Mouse (Mus musculus): ENCODE data around the gene Erich3. TPM values are rescaled to one million over a fixed set of nuclear protein-coding genes. Genes with fewer than 3 reads are reported as not detected.
"Not testable (repeated sequence)": the region's sequence is repeated elsewhere in the genome, so short reads cannot be mapped to it uniquely, and the experiment has no call there.

Gene Erich3
- total RNA-seq (2021), result 1 to 10 TPM; 6.9 to 9.6 TPM
- long read RNA-seq, experiment 1, partial matches to known transcripts, result 1 of 3 reads
- long read RNA-seq, experiment 1, other reads (novel, unspliced or antisense), result 1 of 3 reads
- long read RNA-seq, experiment 2, partial matches to known transcripts, result 2 of 5 reads
- long read RNA-seq, experiment 2, other reads (novel, unspliced or antisense), result 2 of 5 reads

DNA sequence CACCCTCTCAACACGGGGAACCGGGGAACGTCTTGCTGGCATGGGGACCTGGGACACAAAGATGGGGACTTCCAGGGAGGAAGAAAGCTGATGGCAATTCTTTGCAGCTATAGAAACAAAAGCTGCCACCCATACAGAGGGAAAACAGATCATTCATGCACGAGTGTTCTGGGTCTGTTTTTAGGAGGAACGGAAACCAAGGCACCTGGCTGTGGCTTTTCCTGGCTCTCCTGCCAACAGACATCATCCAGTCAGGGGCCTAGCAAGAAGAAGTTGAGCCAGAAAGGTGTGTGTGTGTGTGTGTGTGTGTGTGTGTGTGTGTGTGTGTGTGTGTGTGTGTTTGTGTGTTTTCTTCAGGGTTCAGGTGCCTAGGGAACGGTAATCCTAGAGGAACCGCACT is at the start of gene Erich3:
Gene Erich3 (plus strand): TSS at position 315 of the 400 bp plus-strand sequence.
- no peak for DNase-seq (ENCODE audit: low spot score in 2 of 2)

DNA sequence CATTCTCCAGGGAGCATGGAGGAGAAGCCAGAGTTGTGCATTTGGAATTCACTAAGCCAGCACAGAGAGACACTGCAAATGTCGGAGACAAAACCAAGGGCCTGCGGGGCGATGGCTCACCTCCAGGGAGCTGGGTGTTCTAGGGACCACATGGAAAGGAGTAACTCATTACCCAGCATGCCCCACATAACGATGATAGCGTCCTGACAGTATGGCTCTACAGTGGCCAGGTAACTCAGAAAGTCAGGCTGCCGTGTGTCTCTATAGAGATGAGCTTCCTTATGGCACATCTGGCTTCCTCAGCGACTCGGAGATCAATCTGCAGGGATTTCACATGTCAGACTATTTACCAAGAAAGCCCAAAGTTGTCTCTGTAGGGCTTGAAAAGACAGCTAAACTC is 48.9 kb upstream of the Erich3 start:
- intact Hi-C loops (cut with DNase I), result no loop called here
- DNase-seq (ENCODE audit: low spot score in 2 of 2), result no peak

More for the DNA sequence above, at the start of gene Erich3:
- intact Hi-C loops (cut with DNase I), result loop anchor here (10.0 kb wide), 1 partner anchor 1901 kb away; the partner anchor contains the start of gene Negr1

DNA sequence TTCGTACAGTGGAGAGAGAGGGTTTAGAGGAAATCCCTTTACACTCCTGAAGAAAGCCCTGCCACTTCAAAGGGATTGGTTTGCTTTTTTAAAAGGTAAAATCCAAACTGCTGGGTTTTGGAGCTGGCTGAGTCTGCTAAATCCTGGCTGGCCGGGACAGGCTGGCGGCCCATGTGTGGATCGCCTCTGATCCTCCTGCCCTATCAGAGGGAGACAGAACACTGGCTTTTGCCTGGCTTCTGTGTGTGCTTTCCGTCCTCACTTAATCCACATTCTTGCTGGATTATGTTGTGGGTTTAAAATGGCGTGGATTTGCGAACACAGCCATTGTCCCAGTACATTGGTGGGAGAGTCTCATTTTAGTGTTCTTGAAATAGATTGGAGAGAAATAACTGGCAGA is 48.4 kb upstream of the Erich3 start:
- DNase-seq (ENCODE audit: low spot score in 2 of 2), result no peak
- intact Hi-C loops (cut with DNase I), result no loop called here

DNA sequence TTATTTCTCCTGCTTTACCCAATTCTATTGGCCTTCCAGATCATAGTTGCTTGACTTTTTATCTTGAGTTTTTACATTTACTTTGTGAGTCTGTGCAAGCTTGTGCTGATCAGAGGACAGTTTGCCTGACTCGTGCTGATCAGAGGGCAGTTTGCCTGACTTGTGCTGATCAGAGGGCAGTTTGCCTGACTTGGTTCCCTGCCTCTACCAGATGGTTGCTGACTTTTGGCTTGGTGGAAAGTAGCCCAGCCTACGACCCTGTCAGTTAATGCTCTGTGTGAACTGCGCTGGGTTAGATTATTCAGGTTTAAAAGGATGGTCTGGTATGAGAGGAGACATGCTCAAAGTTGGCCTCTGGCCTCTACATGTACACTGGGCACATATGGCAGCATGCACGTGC is 47.6 kb upstream of the Erich3 start:
- intact Hi-C loops (cut with DNase I), result no loop called here
- DNase-seq (ENCODE audit: low spot score in 2 of 2), result no peak

DNA sequence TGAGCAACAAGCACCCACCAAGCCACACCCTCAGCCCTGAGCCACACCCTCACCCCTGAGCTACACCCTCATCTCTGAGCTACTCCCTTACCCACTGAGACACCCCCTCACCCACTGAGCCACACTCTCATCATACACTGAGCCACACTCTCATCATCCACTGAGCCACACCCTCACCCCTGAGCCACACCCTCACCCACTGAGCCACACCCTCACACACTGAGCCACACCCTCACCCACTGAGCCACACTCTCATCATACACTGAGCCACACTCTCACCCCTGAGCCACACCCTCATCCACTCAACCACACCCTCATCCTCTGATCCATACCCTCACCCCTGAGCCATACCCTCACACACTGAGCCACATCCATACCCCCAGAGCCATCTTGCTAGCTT is 35.4 kb upstream of the Erich3 start:
- DNase-seq (ENCODE audit: low spot score in 2 of 2), result no peak
- intact Hi-C loops (cut with DNase I), result no loop called here

DNA sequence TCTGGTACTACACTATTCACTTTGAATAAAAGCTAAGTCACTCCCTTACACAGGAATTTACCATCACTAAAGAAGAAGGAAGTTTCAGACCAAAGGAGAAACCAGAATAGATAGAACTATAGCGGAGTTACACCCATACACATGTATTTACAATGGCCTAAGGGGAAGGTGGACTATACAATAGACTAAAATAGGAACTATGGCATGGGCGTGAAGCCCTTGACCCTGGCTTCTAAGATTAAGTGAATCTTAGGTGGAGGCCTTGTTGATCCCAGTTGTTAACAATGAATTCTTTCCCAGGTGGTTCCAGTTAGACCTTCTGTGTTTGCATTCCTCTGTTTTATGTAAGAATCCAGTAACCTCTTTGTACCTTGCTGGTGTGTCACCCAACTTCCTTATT is 32.4 kb upstream of the Erich3 start:
- intact Hi-C loops (cut with DNase I); DNase-seq (ENCODE audit: low spot score in 2 of 2): not testable (repeated sequence)

DNA sequence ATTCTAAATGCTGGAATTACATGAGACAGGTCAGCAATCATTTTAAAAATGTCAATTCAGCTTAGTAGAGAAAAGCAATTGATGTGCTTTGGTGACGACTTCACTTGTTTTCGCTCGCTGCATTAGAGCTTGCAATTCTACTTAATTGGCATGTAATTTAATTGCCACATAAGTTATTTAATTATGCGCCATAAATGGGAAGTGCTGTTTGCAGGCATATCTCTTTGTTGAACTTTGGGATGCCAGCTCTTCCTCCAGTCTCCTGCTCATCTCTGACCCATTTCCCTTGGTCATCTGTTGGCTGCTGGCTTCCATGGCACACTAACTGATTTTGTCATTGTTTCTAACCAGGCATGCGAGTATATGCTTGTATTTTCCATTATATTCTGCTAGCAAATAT is 30.6 kb upstream of the Erich3 start:
- intact Hi-C loops (cut with DNase I), result no loop called here
- DNase-seq (ENCODE audit: low spot score in 2 of 2), result no peak

DNA sequence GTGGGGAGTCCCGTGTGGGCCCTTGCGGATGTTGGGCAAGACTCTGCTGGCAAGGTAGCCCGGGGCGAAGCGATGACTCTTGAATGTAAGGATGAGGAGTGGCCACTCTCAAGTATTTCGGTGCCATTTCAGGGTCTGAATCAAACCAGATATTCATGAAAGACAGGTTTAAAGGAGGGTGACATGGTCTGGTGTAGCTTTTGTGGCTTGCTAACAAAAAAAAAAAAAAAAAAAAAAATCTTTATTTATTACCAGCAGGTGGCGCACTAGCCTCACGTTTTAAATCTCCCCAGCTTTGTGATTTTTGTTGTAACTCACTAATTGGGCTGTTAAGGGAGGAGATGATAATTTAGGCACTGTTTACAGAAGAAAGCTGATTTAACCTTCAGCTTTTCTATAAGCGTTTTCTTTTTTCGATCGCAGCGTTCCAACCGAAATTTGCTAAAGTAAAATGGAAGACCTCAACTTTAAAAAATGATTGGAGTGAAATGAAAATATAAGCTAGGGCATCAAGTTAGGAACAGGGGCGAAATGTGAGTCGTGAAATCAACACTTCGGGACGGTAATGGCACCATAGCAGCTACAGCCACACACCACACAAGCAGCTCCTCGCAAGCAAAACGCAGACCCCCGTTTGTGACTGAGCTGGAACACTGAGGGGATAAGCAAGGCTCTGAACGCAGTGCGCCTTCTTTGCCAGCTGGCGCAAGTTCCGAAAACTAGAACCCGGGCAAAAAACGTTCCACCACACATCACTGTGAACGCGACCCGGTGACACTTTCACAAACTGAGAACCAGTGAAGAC is 16.8 kb upstream of the Erich3 start:
- no peak for DNase-seq (ENCODE audit: low spot score in 2 of 2)
- intact Hi-C loops (cut with DNase I), result no loop called here

DNA sequence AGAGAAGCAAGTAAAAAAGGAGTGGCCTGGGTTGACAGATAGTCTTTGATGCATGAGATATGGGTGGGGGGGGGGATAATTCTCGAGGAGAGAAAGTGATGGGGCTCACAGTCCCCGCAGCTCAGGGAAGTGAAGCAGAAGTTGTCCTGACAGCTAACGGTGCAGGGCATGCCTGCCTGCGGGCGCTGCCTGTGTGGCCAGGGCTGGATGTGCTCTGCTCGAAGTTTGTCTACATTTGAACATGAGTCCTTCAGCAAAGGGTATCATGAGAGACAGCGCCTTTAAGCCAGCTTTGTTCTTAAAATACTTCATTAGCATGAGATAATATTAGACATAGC is 16.2 kb upstream of the Erich3 start:
- DNase-seq (ENCODE audit: low spot score in 2 of 2), result no peak
- intact Hi-C loops (cut with DNase I), result no loop called here

DNA sequence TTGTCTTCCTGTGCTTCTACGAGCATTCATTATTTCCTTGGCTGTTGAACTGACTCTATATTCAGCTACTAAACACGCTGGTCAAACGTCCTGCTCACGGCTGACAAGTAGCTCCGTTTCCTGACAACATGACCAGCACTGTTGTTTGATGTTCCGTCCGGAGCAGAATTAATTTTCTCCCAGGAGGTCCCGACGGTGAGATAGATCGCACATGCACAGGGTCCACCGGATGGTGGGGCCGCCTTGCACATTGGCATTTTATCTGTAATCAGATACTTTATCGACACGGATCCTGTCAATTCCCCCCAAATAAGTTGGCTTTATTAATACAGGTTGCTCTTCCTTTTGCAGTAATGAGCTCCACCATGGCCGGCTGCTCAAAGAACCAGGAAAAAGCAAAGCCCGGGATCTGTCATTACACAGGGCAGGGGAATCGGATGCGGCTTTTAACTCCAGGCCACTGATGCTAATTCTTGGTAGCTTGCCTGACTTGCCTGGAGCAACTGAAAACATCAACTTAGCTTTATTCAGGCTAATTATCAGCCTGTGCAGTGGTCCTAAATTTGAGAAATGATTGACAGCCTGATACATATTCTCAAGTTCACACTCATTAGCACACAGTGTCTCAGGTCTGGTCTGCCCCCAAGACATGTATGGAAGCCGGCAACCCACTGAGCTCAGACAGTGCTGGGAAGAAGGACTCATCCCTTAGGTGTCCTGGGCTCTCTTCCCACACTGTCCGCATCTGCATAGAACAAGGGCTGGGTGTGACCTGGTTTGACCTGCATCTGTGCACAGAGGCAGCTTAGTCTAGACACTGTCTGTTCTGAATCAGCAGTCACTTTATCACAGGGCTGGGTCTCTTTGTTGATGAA is 14.0 kb upstream of the Erich3 start:
- DNase-seq (ENCODE audit: low spot score in 2 of 2), result no peak
- intact Hi-C loops (cut with DNase I), result loop anchor here (5.0 to 10.0 kb wide), 3 partner anchors 168 to 573 kb away; partner anchors contain the start of genes Fpgt and Lrriq3

DNA sequence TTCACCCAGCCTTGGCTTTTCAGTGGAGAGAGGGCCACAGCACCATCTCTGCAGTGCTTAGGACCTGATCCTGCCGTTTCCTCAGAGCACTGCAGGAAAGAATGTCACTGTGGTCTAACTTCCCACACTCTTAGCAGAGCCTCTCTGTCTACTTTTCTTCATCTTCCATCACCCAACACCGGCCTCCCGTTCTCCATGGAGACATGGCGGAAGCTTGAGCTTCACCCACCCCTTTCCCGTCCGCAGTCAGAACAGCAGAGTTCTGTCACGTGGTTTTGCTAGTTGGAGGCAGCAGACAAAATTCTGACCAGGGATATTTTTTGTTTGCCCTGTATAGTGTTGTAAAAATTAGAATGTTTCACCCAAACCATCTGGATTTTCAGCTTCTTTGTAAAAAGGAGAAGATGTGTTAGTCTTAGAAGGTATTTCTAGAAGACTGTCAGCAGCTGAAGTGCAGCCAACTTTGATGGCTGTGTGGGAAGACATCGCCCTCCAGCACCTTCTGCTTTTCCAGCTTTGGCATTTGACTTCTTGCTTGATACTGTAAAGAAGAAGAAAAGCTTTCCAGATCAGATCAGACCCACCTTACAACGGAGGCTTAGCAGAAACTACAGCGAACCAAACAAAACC is 12.4 kb upstream of the Erich3 start:
- DNase-seq (ENCODE audit: low spot score in 2 of 2), result peak in 1 of 2 experiments; percentile 52
- intact Hi-C loops (cut with DNase I), result loop anchor here (5.0 to 10.0 kb wide), 3 partner anchors 166 to 571 kb away; partner anchors contain the start of genes Fpgt and Lrriq3

DNA sequence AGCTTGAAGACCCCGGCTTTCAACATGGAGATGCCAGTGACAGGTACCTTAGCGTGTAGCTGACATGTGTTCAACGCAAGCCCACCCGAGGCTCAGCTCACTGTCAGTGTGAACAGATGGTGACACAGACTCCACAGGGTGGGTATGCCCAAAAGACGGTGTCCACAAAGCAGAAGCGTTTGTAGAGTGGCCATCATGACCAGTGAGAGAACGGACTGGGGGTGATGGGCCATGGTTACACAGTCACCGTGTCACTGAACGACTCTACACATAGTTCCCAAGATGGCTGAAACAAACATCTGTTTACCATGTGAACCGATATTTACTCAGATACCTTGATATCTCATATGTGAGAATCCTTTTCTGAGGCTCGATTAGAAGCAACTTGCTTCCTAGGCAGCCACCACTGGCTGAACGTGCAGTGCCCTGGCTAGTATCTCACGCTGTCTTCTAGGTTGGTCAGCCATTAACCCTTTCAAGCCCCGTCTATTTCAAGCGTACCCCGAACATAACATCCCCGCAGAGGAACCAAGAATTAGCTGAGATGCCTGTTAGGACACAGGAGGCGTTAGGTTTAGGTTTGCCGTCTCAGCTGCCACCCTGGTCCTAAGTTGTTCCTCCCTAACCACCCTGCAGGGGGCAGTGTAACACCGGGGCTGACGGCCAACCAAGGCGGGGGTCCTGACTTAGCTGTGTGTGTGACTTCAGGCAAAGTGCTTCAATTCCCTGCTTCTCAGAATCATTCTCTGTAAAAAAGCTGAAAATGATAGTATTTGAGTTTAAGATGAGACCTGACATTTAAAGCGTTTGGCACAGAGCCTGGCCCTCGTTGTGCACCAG is 10.9 kb upstream of the Erich3 start:
- intact Hi-C loops (cut with DNase I), result loop anchor here (5.0 to 10.0 kb wide), 3 partner anchors 164 to 570 kb away; partner anchors contain the start of genes Fpgt and Lrriq3
- DNase-seq (ENCODE audit: low spot score in 2 of 2), result peak; percentile 79 to 86

DNA sequence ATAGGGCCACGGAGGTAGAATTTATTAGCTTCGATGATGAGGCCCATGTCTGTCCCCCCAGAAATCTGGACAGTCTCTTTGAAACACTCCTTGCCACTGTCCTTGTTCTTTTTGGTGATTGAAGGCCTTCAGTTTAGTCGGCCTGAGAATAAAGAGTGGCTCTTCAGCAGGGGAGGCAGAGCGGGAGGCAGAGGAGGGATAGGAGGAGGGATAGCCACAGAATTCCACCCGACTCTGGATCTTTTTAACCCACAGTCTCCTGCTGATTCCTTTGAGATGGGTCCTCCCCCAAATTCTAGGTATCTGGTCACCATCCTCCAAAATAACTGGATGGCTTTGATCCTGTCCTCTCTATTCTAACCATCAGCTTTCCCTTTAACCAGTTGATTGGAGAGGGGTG is 10.2 kb upstream of the Erich3 start:
- intact Hi-C loops (cut with DNase I), result loop anchor here (5.0 to 10.0 kb wide), 3 partner anchors 164 to 569 kb away; partner anchors contain the start of genes Fpgt and Lrriq3
- no peak for DNase-seq (ENCODE audit: low spot score in 2 of 2)

DNA sequence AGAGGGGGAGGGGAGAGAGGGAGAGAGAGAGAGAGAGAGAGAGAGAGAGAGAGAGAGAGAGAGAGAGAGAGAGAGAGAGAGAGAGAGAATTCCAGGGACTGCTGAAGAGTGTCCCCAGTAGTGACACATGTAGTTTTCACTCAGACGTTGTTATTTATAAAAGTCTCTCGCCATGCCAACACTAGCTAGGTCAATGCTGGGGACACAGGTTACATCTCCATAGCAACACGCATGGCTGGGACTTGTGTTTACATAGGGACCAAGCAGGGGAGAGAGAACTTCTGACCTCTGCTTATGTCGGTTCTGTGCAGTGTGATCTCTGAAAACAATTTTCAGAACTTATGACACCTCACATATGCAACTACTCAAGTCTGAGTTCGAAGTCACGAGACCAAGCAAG is 9.4 kb upstream of the Erich3 start:
- intact Hi-C loops (cut with DNase I), result loop anchor here (5.0 to 10.0 kb wide), 3 partner anchors 163 to 568 kb away; partner anchors contain the start of genes Fpgt and Lrriq3

DNA sequence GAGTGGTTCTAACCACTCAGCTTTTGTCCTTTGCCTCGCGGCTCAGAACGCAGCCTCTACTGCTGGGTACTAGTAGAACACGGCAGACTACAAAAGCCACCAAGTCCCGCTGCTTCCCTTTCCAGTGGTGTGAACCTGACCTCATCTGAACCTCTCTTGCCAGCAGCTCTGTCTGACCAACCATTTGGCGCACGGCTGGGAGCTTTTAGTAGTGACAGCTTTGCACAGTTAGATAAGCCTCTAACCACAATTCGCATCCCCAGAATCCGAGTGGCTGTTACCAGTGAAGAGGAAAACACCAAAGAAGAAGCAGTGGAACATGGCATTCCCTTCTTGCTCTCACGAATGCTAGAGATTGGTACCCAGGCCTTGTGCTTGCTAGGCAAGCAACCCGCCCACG is 8.8 kb upstream of the Erich3 start:
- intact Hi-C loops (cut with DNase I), result loop anchor here (5.0 to 10.0 kb wide), 3 partner anchors 162 to 567 kb away; partner anchors contain the start of genes Fpgt and Lrriq3
- DNase-seq (ENCODE audit: low spot score in 2 of 2), result no peak

More for the DNA sequence above, 9.4 kb upstream of the Erich3 start:
- DNase-seq (ENCODE audit: low spot score in 2 of 2), result no peak

DNA sequence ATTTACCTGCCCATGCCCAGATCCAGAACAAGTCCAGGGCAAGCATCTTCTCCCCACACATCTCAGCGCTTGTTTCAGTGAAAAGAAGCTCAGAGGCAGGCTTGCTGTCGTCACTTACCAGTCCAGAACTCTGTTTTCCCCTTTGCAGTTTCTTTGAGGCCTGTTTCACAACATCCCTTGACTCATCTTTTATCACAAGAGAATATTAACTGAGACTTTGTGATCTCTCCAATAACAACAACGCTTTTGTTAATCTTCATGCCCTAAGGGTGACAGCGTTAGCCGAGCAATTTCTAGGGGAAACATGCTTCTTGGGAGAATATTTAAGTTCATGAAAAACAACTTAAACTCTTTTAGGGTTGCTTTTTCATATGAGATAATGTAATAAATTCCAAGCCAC is 7.9 kb upstream of the Erich3 start:
- no peak for DNase-seq (ENCODE audit: low spot score in 2 of 2)
- intact Hi-C loops (cut with DNase I), result loop anchor here (10.0 kb wide), 1 partner anchor 439 kb away; the partner anchor contains the start of genes Fpgt and Lrriq3

DNA sequence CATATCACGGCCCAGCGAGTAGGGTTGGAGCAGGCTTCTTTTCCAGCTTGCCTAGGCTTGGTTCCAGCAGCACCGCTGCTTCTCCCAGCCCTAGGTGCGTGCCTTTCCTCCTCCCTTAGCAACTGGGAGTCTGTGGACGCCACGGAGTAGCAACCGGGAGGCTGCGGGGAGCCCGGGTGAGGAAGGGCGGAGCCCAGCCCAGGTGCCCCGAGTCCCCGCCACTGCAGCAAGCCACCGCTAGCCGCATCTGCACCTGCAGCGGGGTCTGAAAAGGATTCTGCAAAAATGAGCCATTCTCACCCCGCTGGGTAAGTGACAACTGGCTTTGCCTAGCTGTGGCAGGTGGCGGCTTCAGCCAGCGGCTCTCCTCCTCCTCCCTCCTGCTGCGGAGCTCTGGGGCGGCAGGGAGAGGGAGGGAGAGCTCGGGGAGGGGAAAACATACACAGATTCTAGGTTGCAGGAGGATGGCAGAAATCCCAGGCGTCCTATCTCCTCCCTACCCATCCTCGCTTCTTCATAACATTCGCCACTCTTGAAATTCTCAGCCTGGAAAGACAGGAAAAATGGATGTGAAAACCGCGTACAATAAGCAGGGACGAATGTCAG is 420 bp downstream of the Erich3 start:
- intact Hi-C loops (cut with DNase I), result loop anchor here (10.0 kb wide), 1 partner anchor 1901 kb away; the partner anchor contains the start of gene Negr1
- peak; percentile 63 to 64 for DNase-seq (ENCODE audit: low spot score in 2 of 2)

DNA sequence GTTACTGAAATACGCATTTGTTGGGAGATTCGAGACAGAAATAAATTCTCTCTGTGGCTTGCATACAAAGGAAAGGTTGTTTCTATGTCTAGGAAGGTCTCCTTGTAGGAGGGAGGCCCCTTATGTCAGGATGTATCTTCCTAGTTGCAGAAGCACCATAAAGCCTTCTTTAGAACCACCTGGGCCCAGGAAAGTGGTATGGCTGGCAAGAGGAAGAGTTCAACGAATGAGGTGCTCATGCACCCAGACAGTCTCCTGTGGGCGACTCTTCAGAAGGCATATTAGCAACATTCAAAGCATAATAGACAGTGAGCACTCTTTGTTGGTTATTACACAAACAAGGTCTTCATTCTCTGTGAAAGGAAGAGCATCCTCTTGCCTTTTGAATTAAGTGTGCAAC is 977 bp downstream of the Erich3 start:
- intact Hi-C loops (cut with DNase I), result loop anchor here (5.0 to 10.0 kb wide), 2 partner anchors 38 to 1900 kb away; partner anchors contain the start of gene Negr1
- no peak for DNase-seq (ENCODE audit: low spot score in 2 of 2)

Measured in left cerebral cortex, postnatal 14 days (tissue).